Mouse (Mus musculus) adrenal gland, adult 2 months (tissue): ENCODE results near the gene Acsl3. TPM values are rescaled to one million over a fixed set of nuclear protein-coding genes. Genes with fewer than 3 reads are reported as not detected.

Experiments
- DNase-seq: peaks from one replicate; pipeline ENCODE4 v3.0.0; 2021
- long read RNA-seq: library from polyadenylated mRNA; stranded (forward); transcript quantifications from one replicate; pipeline ENCODE4 v2.0.0, GENCODE M21; 2021
- polyA plus RNA-seq: library from polyadenylated mRNA; depleted of rRNA; stranded (reverse); fragments of >200 nt; gene quantifications from 2 replicates; pipeline ENCODE4 v1.2.3, GENCODE M21; 2012; rRNA removed
- total RNA-seq, 2 experiments: library from RNA; stranded (reverse); gene quantifications; 2 replicates each; pipeline ENCODE4 v1.2.3; 2021

Gene Acsl3
- total RNA-seq: 10 to 100 TPM; 19.6 to 38.1 TPM
- polyA plus RNA-seq: 3.5 and 4.3 TPM in 2 replicates
- long read RNA-seq, partial matches to known transcripts: 1 of 6 reads
- long read RNA-seq, other reads (novel, unspliced or antisense): 0 of 6 reads

GRCm38 (mm10) chr1:78657671-78658440, at the start of gene Acsl3, which contains the start of gene Utp14b:
Gene Acsl3, plus strand, starts transcription at chr1:78657825.
Gene Utp14b, plus strand, starts transcription at chr1:78658038.
- DNase-seq: peak; percentile 99

DNA sequence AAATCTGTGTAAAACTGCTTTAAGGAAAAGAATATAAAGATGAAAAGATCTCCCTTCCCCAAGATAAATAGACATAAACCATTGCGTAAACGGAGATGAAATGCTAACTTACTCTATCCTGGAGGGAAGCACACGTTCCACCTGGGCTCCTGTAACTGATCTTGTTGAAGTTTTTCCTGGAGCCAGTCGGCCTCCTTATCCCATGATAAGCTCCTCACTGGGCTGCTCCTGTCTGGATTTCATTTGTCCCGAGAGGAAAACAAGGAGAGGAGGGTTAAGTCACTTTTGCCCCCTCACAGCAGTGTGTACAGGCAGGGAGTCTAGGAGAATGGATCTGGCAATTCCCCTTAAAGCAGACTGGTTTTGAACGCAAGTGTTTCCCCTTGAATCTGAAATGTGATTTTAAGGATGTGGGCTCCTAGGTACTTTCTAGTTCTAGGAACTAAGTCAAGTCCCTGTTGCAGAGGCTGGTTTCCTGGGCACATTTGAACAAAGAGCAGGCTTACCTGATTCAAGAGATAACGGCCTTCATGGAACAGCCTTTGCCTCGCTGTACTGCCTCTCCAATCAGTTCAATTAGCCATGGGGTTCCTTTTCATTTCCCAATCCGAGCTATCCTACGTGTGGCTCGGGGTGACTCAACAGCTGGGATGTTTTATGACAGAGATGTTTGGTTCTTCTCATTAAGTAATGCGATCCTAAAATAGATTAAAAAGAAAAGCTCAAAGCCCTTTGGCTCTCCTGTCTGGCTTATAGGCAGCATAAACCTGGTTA, 48.3 kb upstream of the Acsl3 start:
- peak; percentile 4 for DNase-seq

DNA sequence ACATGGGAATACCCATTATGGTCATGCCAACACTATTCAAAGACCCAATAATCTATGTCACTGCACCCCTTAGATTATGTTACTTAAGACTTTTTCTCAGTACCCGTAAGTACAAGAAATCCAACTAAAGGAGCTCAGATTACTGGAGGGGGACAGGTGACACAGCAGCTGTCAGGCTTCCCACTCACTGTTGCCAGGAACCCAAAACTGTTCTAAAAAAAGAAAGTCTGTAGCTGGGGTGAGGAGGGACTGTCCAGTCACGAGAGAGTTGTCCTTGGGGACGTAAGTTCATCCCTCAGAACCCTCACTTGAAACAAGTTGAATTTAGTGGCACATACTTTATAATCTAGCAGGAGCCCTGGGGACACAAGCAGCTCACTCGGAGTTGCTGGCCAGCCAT, 46.6 kb upstream of the Acsl3 start:
- no peak for DNase-seq

GRCm38 (mm10) chr1:78612959-78613358, 44.7 kb upstream of the Acsl3 start:
- DNase-seq: no peak

DNA sequence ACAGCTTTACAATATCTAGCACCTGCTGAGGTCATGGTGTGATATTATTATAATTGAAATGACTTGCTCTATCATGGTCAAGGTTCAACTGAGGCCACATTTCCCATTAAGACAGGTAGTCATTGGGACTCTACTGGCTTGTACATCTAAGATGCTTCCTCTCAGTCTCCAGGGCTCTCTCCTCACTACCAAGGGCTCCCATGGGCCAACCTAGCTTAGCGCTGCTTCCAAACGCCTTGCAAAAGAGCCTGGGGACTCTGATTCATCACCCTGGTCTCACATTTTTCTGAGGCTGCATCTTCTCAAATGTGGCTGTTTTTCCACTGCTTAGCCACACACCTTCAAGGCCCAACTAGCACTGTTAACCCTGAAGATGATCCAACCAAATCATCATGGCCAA, 33.3 kb upstream of the Acsl3 start:
- DNase-seq: no peak

GRCm38 (mm10) chr1:78634486-78634885, 23.1 kb upstream of the Acsl3 start:
- no peak for DNase-seq

DNA sequence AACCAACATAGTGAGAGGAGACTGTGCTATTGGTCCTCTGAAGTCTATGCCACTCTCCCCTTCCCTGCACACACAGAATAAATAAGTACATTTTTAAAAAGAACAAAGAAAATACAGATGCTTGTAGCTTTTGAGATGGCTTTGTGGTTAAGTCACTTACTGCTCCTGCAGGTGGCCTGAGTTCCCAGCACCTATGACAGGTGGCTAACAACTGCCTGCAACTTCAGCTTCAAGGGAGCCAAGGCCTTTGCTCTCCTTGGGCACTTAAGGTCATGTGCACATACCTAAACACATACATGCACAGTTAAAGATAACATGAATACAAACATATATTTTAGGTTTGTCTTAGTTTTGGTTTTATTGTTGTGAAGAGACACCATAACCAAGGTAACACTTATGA, 16.8 kb upstream of the Acsl3 start:
- DNase-seq: no peak

DNA sequence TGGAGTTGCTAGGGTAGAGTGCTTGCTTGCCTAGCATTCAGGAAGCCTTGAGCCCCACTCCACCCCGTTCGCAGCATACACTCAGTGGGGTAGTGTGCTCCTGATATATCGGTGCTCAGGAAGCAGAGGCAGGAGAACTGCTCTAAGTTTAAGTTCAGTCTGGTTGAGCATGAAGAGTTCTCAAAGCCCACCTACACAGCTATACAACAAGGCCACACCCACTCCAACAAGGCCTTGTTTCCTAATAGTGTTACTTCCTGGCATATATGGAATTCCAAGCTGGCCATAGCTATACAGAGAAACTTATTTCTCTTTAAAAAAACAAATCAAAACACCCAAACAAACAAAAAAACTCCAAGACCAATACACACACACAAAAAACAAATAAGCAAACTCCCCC, 15.8 kb upstream of the Acsl3 start:
- no peak for DNase-seq

DNA sequence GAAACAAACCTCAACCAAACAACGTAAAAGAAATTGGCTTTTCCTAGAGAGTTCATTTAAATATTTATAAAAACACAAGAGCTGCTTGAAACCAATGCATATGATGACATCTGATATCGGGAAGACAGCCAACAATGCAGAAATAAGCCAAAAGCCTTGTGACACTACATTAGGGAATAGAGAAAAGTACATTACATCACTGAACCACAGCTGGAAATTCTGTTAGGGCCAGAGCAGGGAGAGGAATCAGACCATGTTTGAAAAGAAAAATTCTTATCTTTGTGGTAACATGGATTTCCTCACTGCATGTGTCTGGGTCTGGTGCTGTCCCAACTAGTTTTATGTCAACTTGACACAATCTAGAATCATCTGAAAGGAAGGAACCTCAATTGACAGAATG, 15.4 kb upstream of the Acsl3 start:
- DNase-seq: no peak

DNA sequence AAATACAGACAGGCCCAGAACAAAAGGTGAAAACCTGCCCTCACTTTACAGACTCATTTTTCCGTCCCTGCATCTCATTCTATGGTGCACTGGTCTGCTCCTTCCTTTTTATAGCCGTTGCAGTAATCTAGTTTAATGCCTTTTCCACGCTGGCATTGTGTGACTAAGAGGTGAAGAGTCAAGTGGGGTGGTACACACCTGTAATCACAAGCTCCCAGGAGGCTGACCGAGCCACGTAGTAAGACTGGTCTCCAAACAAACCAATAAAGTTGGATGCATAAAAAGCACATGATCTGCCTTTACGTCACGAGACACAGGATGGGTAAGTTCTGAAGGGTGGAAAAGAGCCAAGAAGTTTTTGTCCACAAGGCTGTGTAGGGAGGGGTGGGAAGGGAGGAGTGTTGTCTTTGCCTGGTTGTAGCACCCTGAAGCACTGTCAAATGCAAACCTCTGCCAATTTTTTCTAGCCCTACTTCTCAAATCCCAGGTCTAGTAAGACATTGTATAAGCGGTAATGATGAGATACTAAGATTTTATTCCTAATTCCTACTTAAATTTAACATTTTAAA, 10.2 kb upstream of the Acsl3 start:
- no peak for DNase-seq

DNA sequence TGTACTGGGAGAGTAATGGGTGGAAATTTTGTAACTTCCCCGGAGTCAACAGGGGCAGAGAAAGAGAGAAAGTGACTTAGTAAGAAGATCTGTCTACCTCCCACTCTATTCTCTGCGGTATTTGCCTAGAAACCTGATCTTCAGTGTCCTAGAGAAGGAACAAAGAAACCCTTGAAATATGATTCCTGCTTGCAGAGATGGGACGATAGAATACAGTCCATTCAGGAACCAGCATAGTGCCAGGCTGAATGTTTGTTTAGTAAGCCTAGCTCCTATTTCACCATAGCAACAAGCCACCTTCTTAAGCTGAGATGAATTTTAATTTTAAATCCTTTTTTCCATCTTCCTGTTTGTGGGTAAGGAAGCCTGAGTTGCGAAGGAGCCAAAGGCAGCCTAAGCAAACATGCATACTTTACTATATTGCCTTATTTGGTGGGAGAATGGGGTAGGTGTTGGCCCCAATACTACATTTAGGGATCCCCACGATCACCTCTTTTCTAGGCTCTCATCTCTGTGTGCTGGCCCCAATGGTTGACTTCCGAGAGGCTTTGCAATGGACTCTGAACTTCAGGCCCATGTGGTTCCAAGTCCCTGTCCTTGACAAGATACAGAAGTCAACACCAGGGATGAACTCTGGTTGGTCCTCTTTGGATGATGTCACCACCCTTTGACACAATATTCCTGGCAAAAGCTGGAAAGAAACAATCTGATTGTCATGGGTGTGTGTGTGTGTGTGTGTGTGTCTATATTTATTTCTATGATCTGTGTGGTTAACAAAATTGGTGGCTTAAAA, 8.2 kb upstream of the Acsl3 start:
- no peak for DNase-seq

DNA sequence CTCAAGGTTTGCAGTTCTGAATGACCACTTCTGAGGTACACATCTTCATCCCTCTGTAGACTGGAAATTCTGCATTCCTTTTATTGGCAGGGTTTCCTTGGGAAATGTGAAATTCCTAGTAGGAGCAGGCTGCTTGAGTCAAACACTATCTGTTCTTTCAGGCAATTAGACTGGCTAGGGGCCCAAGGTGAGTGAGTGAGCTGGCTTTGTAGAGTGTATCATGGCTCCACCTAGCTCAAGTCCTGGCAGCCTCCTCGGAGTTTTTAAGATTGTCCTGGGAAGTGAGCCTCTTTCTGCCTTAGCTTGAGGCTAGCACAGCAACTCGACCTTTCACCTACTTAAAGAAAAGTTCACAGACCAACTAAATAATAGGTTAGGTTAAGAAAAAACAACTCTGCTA, 1.2 kb upstream of the Acsl3 start:
- DNase-seq: peak; percentile 83

DNA sequence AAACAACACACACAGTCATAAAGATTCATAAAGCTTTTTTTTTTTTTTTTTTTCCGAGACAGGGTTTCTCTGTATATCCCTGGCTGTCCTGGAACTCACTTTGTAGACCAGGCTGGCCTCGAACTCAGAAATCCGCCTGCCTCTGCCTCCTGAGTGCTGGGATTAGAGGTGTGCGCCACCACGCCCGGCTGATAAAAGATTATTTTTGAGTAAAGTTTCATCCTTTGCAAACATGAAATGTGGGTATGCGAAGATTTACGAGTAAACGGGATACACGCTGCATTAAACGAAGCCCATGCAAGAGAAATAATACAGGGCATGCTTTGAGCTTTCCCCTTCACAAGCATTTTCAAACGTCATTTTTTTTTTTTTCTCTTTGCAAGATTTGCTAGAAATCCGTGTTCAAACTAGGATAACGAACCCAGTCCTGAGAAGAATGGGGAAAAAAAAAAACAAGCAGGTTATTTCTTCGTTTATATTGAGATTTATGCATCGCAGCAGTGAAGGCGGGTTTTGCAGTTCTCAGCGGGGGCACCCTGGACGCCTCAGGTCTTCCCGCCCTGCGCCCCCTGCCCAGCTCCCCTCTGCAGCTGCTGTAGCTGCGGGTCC, 500 bp upstream of the Acsl3 start:
- no peak for DNase-seq

- peak; percentile 23 for DNase-seq
Observed at GRCm38 (mm10) chr1:78658441-78659269, 1.0 kb downstream of the Acsl3 start.

DNA sequence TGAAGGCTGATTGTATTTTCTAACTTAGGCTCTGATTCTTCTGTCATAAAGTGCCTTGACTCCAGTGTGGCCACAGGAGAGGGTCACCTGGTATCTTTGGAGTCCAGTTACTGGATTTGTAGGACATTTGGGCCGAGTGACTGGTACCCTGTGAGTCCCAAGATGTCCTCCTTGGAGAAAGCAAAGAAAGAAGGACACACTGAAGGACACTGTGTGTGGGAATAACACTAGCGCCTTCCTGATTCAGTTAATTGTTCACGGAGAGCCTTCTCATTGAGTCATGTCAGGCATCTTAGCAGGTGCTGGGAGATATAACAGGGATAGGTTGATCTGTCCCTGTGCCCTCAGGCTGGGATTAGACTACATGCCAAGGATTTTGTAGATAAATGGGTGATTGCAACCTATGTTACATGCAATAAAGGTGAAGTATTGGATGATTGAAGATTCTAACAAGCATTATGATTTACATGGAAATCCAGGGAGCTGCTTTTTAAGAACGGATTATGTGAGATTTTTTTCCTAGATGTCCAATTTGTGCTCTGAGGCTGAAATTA, 1.7 kb downstream of the Acsl3 start:
- DNase-seq: no peak

DNA sequence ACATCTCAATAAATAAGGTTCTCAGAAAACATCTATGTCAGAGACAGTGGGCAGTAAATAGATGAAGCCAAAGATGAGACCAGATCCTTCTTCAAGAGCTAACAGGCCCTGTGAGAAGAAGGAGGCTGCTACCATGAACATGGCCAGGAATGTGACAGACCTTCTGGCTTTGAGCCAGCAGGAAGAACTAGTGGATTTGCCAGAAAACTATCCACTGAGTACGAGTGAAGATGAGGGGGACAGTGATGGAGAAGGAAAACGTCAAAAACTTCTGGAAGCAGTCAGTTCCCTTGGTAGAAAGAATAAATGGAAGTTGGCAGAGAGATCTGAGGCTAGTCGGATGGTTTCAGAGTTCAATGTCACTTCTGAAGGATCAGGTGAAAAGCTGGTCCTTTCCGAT, 6.7 kb downstream of the Acsl3 start:
- DNase-seq: no peak

GRCm38 (mm10) chr1:78665954-78666499, 8.4 kb downstream of the Acsl3 start:
- no peak for DNase-seq

DNA sequence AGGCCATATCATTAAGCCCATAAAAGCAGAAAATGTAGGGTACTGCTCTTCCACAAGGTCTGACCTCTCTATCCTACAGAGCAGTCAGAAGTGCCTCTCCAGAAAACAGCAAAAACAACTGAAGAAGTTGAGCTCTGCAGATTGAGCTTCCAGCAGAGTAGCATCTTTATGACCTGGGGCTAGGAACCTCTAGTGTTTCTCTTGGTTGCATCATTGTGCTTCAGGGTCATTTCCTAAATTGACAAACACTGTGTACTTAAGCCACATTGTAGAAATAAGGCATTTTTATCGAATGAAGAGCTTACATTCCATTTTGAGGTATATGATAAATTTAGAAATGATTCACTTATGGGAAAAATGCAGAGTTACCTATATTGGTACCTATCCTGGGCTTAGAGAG, 9.0 kb downstream of the Acsl3 start:
- DNase-seq: no peak

- DNase-seq: no peak
Observed at GRCm38 (mm10) chr1:78682291-78682690, 24.7 kb downstream of the Acsl3 start.

DNA sequence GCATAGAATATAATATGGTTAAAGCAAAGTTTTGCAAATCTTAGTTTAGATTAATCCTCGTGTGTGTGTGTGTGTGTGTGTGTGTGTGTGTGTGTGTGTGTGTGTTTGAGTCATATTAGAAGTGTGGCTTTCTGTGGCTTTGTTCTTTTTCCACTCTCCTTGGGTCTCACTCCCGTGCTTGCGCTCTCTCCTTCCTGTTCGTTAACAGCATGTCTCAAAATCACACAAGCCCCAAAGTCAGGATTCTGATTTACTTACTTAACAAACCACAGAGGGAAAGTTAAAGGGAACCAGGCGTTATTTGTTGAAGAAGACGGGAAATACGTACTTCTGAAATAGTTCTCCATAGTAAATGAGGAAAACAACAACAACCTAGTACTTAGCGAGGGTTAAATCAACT, 26.5 kb downstream of the Acsl3 start:
- DNase-seq: no peak
